Mouse (Mus musculus) liver, embryonic 12.5 days (tissue): ENCODE measurements around the gene Soat2. TPM values are rescaled to one million over a fixed set of nuclear protein-coding genes. Genes with fewer than 3 reads are reported as not detected.

ENCODE experiments used
- polyA plus RNA-seq: library from polyadenylated mRNA; unstranded; fragments of >200 nt; fragmentation: Nextera tagmentation; extraction: Ambion mirVana; gene quantifications from 2 replicates; pipeline ENCODE4 v1.2.1, GENCODE M21; 2016

The Soat2 gene
- polyA plus RNA-seq, 1 experiment from 2014 or later, result 29.8 TPM

Other genes with a start within 250 kb of the Soat2 start
- not detected in 2 replicates for gene Krt4, start 225.8 kb upstream of the Soat2 start, polyA plus RNA-seq
- not detected in 2 replicates for gene Krt79, start 210.2 kb upstream of the Soat2 start, polyA plus RNA-seq
- not detected in 2 replicates for gene Krt78, start 196.2 kb upstream of the Soat2 start, polyA plus RNA-seq
- gene Krt8, start 146.0 kb upstream of the Soat2 start, polyA plus RNA-seq, result 71.9 and 75.3 TPM in 2 replicates
- gene Krt18, start 122.3 kb upstream of the Soat2 start, polyA plus RNA-seq, result 72.7 and 77.6 TPM in 2 replicates
- 91.7 and 91.8 TPM in 2 replicates for gene Eif4b, start 76.8 kb upstream of the Soat2 start, polyA plus RNA-seq
- gene Tns2, start 50.1 kb upstream of the Soat2 start, polyA plus RNA-seq, result 6.4 and 9.2 TPM in 2 replicates
- gene Spryd3, start 14.3 kb upstream of the Soat2 start, polyA plus RNA-seq, result 14.9 and 15.0 TPM in 2 replicates
- gene Igfbp6, start 6.2 kb upstream of the Soat2 start, polyA plus RNA-seq, result 0.72 and 1.1 TPM in 2 replicates
- gene Zfp740, start 52.7 kb downstream of the Soat2 start, polyA plus RNA-seq, result 31.2 and 32.0 TPM in 2 replicates
- gene Csad, start 54.2 kb downstream of the Soat2 start, polyA plus RNA-seq, result 21.9 and 26.6 TPM in 2 replicates
- gene Itgb7, start 81.4 kb downstream of the Soat2 start, polyA plus RNA-seq, result 6.4 and 8.9 TPM in 2 replicates
- gene Rarg, start 107.0 kb downstream of the Soat2 start, polyA plus RNA-seq, result 4.4 and 4.9 TPM in 2 replicates
- gene Gm9918, start 120.0 kb downstream of the Soat2 start, polyA plus RNA-seq, result not detected in 2 replicates
- gene Mfsd5, start 128.9 kb downstream of the Soat2 start, polyA plus RNA-seq, result 40.8 and 41.6 TPM in 2 replicates
- 38.6 and 39.4 TPM in 2 replicates for gene Espl1, start 145.7 kb downstream of the Soat2 start, polyA plus RNA-seq
- 150 and 168 TPM in 2 replicates for gene Pfdn5, start 175.6 kb downstream of the Soat2 start, polyA plus RNA-seq
- 62.0 and 66.8 TPM in 2 replicates for gene Myg1, start 181.2 kb downstream of the Soat2 start, polyA plus RNA-seq
- 69.7 and 74.7 TPM in 2 replicates for gene Aaas, start 200.2 kb downstream of the Soat2 start, polyA plus RNA-seq
- gene Sp7, start 216.7 kb downstream of the Soat2 start, polyA plus RNA-seq, result 0.37 and 0.63 TPM in 2 replicates